Mouse (Mus musculus) hindbrain, embryonic 16.5 days (tissue): ENCODE measurements at regions not wholly inside any gene's neighbourhood (a gene's known extent, or its start where the extent isn't known, plus 50 kb on each side); places are given as distances from the start of the nearest gene placed in this dataset.

ENCODE experiments used
- ATAC-seq: fragments of 200-750 bp; cut with Nextera tagmentation; 2 replicates; pipeline ENCODE4 v1.8.0; 2017; ENCODE audit warnings: moderate TSS enrichment, moderate library complexity
- H3K27ac ChIP-seq: fragments of 300-500 bp; sonication (generic); 2 replicates; pipeline ENCODE4 v1.5.1; 2014; ENCODE audit warnings: low read depth, mild to moderate bottlenecking, control low read depth, low read length, moderate library complexity
- H3K27me3 ChIP-seq: fragments of 300-500 bp; sonication (generic); replicated peaks from 2 replicates; pipeline ENCODE4 v1.6.1; 2014; ENCODE audit warnings: low read length; ENCODE audit not compliant: control insufficient read depth, insufficient read depth
- H3K36me3 ChIP-seq: fragments of 300-500 bp; sonication (generic); 2 replicates; pipeline ENCODE4 v1.6.1; 2014; ENCODE audit warnings: mild to moderate bottlenecking, low read length, moderate library complexity, mixed read lengths; ENCODE audit not compliant: control insufficient read depth, insufficient read depth
- H3K4me1 ChIP-seq: fragments of 300-500 bp; sonication (generic); 2 replicates; pipeline ENCODE4 v1.6.1; 2014; ENCODE audit warnings: low read depth, low read length; ENCODE audit not compliant: control insufficient read depth, insufficient read depth
- H3K4me2 ChIP-seq: fragments of 300-500 bp; sonication (generic); 2 replicates; pipeline ENCODE4 v1.6.1; 2014; ENCODE audit warnings: mild to moderate bottlenecking, low read length, control low read depth, moderate library complexity
- H3K4me3 ChIP-seq: fragments of 300-500 bp; sonication (generic); 2 replicates; pipeline ENCODE4 v1.5.1; 2014; ENCODE audit warnings: mild to moderate bottlenecking, low read length, control low read depth, moderate library complexity
- H3K9ac ChIP-seq: fragments of 300-500 bp; sonication (generic); 2 replicates; pipeline ENCODE4 v1.6.1; 2014; ENCODE audit warnings: low read depth, mild to moderate bottlenecking, control low read depth, low read length, moderate library complexity
- H3K9me3 ChIP-seq: fragments of 300-500 bp; sonication (generic); 2 replicates; pipeline ENCODE4 v1.6.1; 2014; ENCODE audit warnings: mild to moderate bottlenecking, low read length, moderate library complexity; ENCODE audit not compliant: control insufficient read depth
- WGBS: fragments of 180-500 bp; shearing (Covaris S2); extraction: QIAGEN DNeasy Blood & Tissue Kit; methylation state at CpG from one replicate; pipeline ENCODE4 v1.1.7; 2014; 5-methylcytosine and 5-hydroxymethylcytosine counted together

GRCm38 (mm10) chr10:66812515-66813260, 283.2 kb upstream of the Jmjd1c start:
- Histone ChIP-seq H3K9me3 (no peaks in the 10 kb centered on the region), H3K27ac (no peak overlapping the region), H3K36me3 (no peaks in the 10 kb centered on the region), H3K9ac (no peak overlapping the region), H3K4me3 (no peak overlapping the region), H3K27me3 (no peaks in the 10 kb centered on the region), H3K4me2 (no peak overlapping the region), H3K4me1 (no peaks in the 10 kb centered on the region; the same call in 1 of the 2 replicates)
- no peak for ATAC-seq
- 81% methylated on average over 11 of the region's 11 CpGs for WGBS

DNA sequence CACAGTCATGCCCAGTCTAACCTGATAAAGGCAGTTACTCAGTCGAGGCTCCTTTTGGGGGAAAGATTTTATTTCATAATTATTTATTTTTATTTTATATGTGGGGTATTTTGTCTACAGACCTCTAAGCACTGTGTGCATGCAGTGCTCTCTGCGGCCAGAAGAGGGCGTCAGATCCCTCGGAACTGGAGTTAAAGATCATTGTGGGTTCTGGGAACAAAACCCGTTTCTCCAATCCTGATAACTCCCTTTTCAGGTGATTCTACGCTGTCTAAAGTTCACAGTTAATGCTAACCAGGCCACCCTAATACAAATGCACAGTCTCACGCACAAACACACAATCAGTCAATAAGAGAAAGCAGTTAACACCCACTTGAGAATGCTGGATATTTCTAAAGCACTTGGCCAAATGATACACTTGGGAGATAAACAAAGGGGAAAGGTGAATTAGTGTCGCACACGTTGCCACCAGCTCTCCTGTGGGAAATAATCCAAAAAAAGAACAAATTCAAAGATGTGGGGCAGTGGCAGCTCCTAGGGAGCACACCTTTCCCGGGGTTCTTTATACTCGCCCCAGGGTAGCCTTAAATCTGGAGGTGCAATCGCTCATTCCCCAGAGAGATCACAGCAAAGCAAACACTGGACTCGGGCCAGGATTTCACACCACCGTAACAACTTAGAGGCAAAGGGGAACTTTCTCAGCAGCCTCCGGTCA, 281.9 kb upstream of the Jmjd1c start:
- peak overlapping the region; percentile 9; the same call in 1 of the 2 replicates for H3K4me2 ChIP-seq
- ATAC-seq: no peak; the same call in 1 of the 2 replicates
- no peak overlapping the region for H3K4me3 ChIP-seq
- H3K27ac ChIP-seq: no peak overlapping the region
- no peaks in the 10 kb centered on the region for H3K9me3 ChIP-seq
- no peaks in the 10 kb centered on the region for H3K27me3 ChIP-seq
- H3K9ac ChIP-seq: no peak overlapping the region
- WGBS: 18% methylated on average over 15 of the region's 15 CpGs
- H3K36me3 ChIP-seq: no peaks in the 10 kb centered on the region
- H3K4me1 ChIP-seq: no peaks in the 10 kb centered on the region; the same call in 1 of the 2 replicates

- ATAC-seq: peak; percentile 77
- H3K27ac ChIP-seq: no peak overlapping the region
- H3K36me3 ChIP-seq: no peaks in the 10 kb centered on the region
- no peaks in the 10 kb centered on the region for H3K27me3 ChIP-seq
- no peaks in the 10 kb centered on the region; the same call in 1 of the 2 replicates for H3K4me1 ChIP-seq
- H3K4me3 ChIP-seq: no peak overlapping the region
- H3K9ac ChIP-seq: peak overlapping the region; percentile 36; the same call in 1 of the 2 replicates
- H3K4me2 ChIP-seq: peak overlapping the region; percentile 41; the same call in 1 of the 2 replicates
- H3K9me3 ChIP-seq: no peaks in the 10 kb centered on the region
- 14% methylated on average over 16 of the region's 16 CpGs for WGBS
Observed at GRCm38 (mm10) chr10:66814565-66815201, 281.2 kb upstream of the Jmjd1c start.

GRCm38 (mm10) chr10:66815951-66816350, 280.0 kb upstream of the Jmjd1c start:
- no peak overlapping the region for H3K4me2 ChIP-seq
- 80% methylated on average over 4 of the region's 4 CpGs for WGBS

GRCm38 (mm10) chr10:66816776-66817175, 279.1 kb upstream of the Jmjd1c start:
- no peak overlapping the region for H3K27ac ChIP-seq
- H3K4me2 ChIP-seq: no peak overlapping the region
- WGBS: 85% methylated on average over 13 of the region's 13 CpGs
- ATAC-seq: no peak
- no peaks in the 10 kb centered on the region for H3K9me3 ChIP-seq
- H3K9ac ChIP-seq: no peak overlapping the region
- no peaks in the 10 kb centered on the region for H3K36me3 ChIP-seq
- H3K27me3 ChIP-seq: no peaks in the 10 kb centered on the region
- H3K4me3 ChIP-seq: no peak overlapping the region
- no peaks in the 10 kb centered on the region; the same call in 1 of the 2 replicates for H3K4me1 ChIP-seq

More at GRCm38 (mm10) chr10:66815951-66816350, 280.0 kb upstream of the Jmjd1c start:
- H3K27ac ChIP-seq: no peak overlapping the region
- no peaks in the 10 kb centered on the region; the same call in 1 of the 2 replicates for H3K4me1 ChIP-seq
- no peak overlapping the region for H3K4me3 ChIP-seq
- H3K9ac ChIP-seq: no peak overlapping the region
- ATAC-seq: no peak
- no peaks in the 10 kb centered on the region for H3K36me3 ChIP-seq
- H3K27me3 ChIP-seq: no peaks in the 10 kb centered on the region
- no peaks in the 10 kb centered on the region for H3K9me3 ChIP-seq

- no peak overlapping the region for H3K4me2 ChIP-seq
- H3K36me3 ChIP-seq: no peaks in the 10 kb centered on the region
- 80% methylated on average over 7 of the region's 7 CpGs for WGBS
- H3K4me3 ChIP-seq: no peak overlapping the region
- H3K9ac ChIP-seq: no peak overlapping the region
- H3K9me3 ChIP-seq: no peaks in the 10 kb centered on the region
- no peaks in the 10 kb centered on the region for H3K27me3 ChIP-seq
- no peak for ATAC-seq
- no peaks in the 10 kb centered on the region; the same call in 1 of the 2 replicates for H3K4me1 ChIP-seq
- no peak overlapping the region for H3K27ac ChIP-seq
Observed at GRCm38 (mm10) chr10:66817876-66818275, 278.0 kb upstream of the Jmjd1c start.

DNA sequence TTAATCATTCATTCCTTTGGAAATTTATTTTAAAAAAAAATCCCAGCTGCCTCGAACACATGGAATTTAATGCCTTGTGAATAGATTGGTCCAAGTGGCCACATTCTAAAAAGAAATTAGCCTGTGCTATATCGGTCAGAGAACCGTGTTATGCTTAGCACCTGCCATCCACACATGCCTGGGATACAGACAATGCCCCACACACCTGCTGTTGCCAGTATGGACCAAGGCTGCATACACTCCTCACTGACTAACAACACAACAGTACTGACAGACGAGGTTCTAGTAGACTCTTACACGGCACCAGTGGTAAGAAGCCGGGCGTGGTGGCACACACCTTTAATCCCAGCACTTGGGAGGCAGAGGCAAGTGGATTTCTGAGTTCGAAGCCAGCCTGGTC, 276.4 kb upstream of the Jmjd1c start:
- H3K9ac ChIP-seq: no peak overlapping the region
- no peak overlapping the region for H3K27ac ChIP-seq
- no peaks in the 10 kb centered on the region for H3K9me3 ChIP-seq
- no peaks in the 10 kb centered on the region; the same call in 1 of the 2 replicates for H3K4me1 ChIP-seq
- no peaks in the 10 kb centered on the region for H3K36me3 ChIP-seq
- no peaks in the 10 kb centered on the region for H3K27me3 ChIP-seq
- 82% methylated on average over 8 of the region's 8 CpGs for WGBS
- ATAC-seq: no peak
- no peak overlapping the region for H3K4me2 ChIP-seq
- no peak overlapping the region for H3K4me3 ChIP-seq

- Histone ChIP-seq H3K4me1 (no peaks in the 10 kb centered on the region), H3K4me2 (no peak overlapping the region), H3K27ac (no peak overlapping the region), H3K9ac (no peak overlapping the region), H3K9me3 (no peaks in the 10 kb centered on the region), H3K36me3 (no peaks in the 10 kb centered on the region), H3K27me3 (no peaks in the 10 kb centered on the region), H3K4me3 (no peak overlapping the region)
- ATAC-seq: no peak
- WGBS: 82% methylated on average over 3 of the region's 3 CpGs
Observed at GRCm38 (mm10) chr10:66825737-66826136, 270.2 kb upstream of the Jmjd1c start.

DNA sequence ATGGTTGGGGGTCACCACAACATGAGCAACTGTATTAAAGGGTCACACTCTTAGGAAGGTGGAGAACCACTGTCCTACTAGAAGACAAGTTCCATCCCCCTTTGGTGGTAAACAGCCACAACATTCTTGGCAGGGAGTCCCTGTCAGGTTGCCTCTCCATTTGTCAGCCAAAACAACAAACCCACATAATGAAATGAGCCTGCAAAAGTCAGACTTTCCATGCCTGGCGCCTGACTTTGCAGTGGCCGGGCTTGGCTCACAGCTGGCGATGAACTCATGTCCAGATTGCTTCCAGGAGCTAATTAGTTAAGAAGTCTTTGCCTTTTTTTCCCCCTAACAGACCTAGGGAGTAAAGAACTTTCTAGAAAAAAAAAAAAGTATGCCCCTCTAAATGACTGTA, 269.6 kb upstream of the Jmjd1c start:
- Histone ChIP-seq H3K4me1 (no peaks in the 10 kb centered on the region), H3K27ac (no peak overlapping the region), H3K27me3 (no peaks in the 10 kb centered on the region), H3K4me3 (no peak overlapping the region), H3K9me3 (no peaks in the 10 kb centered on the region), H3K9ac (no peak overlapping the region), H3K36me3 (no peaks in the 10 kb centered on the region), H3K4me2 (no peak overlapping the region)
- no peak for ATAC-seq
- 60% methylated on average over 3 of the region's 3 CpGs for WGBS
